14 mouse cellular contexts compared by ENCODE assay signal in the genomic region with DNA sequence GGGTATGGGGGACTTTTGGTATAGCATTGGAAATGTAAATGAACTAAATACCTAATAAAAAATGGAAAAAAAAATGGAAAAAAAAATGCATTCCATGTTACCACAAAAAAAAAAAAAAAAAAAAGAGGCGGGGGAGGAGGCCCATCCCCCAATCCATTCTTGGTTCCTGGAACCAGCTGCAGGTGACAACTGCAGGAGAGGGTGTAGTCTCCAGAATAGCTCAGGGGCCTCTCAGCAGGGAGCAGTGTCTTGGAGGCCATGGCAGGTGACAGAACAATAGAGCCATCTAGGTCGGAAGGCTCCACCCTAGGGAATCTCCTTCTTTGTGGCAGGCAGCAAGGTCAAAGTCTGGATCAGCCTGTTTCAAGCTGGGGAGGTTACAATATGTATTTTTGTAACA.
"Had no signal": no experiment of that assay in that cellular context is flagged by ENCODE, and none has a peak within 500 bp of the region (broad histone marks: within the 10 kb centered on the region; RNA-seq: fewer than 3 reads in every experiment).

No protein-coding gene starts in this region.

- H3K27me3 ChIP-seq: liver, embryonic 15.5 days; midbrain, embryonic 12.5 days; neural tube, embryonic 13.5 days; stomach, embryonic 15.5 days had no signal

- H3K4me3 ChIP-seq: limb, embryonic 10.5 days; liver, embryonic 15.5 days; midbrain, embryonic 12.5 days; neural tube, embryonic 13.5 days; stomach, embryonic 15.5 days had no signal

- H3K36me3 ChIP-seq: limb, embryonic 10.5 days; liver, embryonic 15.5 days; midbrain, embryonic 12.5 days; neural tube, embryonic 13.5 days; stomach, embryonic 15.5 days had no signal

- ATAC-seq: lung, postnatal 0 days; midbrain, embryonic 16.5 days had no signal

- H3K4me2 ChIP-seq: liver, embryonic 11.5 days; liver, embryonic 15.5 days; midbrain, embryonic 12.5 days; neural tube, embryonic 13.5 days; stomach, embryonic 15.5 days had no signal

- DNase-seq: kidney, postnatal 10 days; lung, adult 2 months; lung, postnatal 4 days; spleen, adult 18-20 months; thymus, adult 2 months; thymus, postnatal 25 days had no signal

- H3K4me1 ChIP-seq: limb, embryonic 10.5 days; liver, embryonic 15.5 days; midbrain, embryonic 12.5 days; neural tube, embryonic 13.5 days; stomach, embryonic 15.5 days had no signal

- H3K27ac ChIP-seq: limb, embryonic 10.5 days; liver, embryonic 15.5 days; midbrain, embryonic 12.5 days; neural tube, embryonic 13.5 days; stomach, embryonic 15.5 days had no signal

- H3K9ac ChIP-seq: liver, embryonic 15.5 days; midbrain, embryonic 12.5 days; neural tube, embryonic 13.5 days; stomach, embryonic 15.5 days had no signal

- H3K9me3 ChIP-seq: limb, embryonic 10.5 days; liver, embryonic 15.5 days; midbrain, embryonic 12.5 days; neural tube, embryonic 13.5 days; stomach, embryonic 15.5 days had no signal
